Mouse (Mus musculus) T-helper 1 cell (primary cell): Measurements from ENCODE around the gene Tnip2.

Source experiments
- in situ Hi-C: fragments of 300-600 bp; cut with MboI, MseI; formaldehyde crosslinking; loops from one replicate; pipeline ENCODE4 v1.15.1; 2025; ENCODE audit warnings: high pct_unique_total_duplicates

Tnip2 gene

GRCm38 (mm10) chr5:34524511-34524910 lies 10.7 kb upstream of the Tnip2 start:
- in situ Hi-C loops, result no loop called here

- in situ Hi-C loops, result no loop called here
Measured at GRCm38 (mm10) chr5:34523958-34524485, 10.2 kb upstream of the Tnip2 start.

GRCm38 (mm10) chr5:34521337-34521736 lies 7.5 kb upstream of the Tnip2 start:
- in situ Hi-C loops, result no loop called here

- in situ Hi-C loops, result no loop called here
Measured at GRCm38 (mm10) chr5:34520458-34521209, 6.8 kb upstream of the Tnip2 start.

- in situ Hi-C loops, result no loop called here
Measured at GRCm38 (mm10) chr5:34519389-34519910, 5.7 kb upstream of the Tnip2 start.

- in situ Hi-C loops, result no loop called here
Measured at GRCm38 (mm10) chr5:34517913-34518312, 4.1 kb upstream of the Tnip2 start.

GRCm38 (mm10) chr5:34515096-34515495 lies 1.3 kb upstream of the Tnip2 start:
- in situ Hi-C loops, result no loop called here

- in situ Hi-C loops, result loop anchor here (5.0 kb wide), 1 partner anchor 123 kb away; the partner anchor contains the start of gene Mfsd10
Measured at GRCm38 (mm10) chr5:34514218-34514566, 401 bp upstream of the Tnip2 start.

- in situ Hi-C loops, result loop anchor here (5.0 kb wide), 1 partner anchor 125 kb away; the partner anchor contains the start of gene Mfsd10
Measured at GRCm38 (mm10) chr5:34512486-34512885, 1.3 kb downstream of the Tnip2 start.

- in situ Hi-C loops, result no loop called here
Measured at GRCm38 (mm10) chr5:34502821-34503220, 11.0 kb downstream of the Tnip2 start.

- in situ Hi-C loops, result no loop called here
Measured at GRCm38 (mm10) chr5:34502411-34502810, 11.4 kb downstream of the Tnip2 start.

GRCm38 (mm10) chr5:34501588-34501987 lies 12.2 kb downstream of the Tnip2 start:
- in situ Hi-C loops, result no loop called here

GRCm38 (mm10) chr5:34500886-34501285 lies 12.9 kb downstream of the Tnip2 start:
- in situ Hi-C loops, result no loop called here

- in situ Hi-C loops, result loop anchor here (10.0 kb wide), 1 partner anchor 448 kb away; the partner anchor contains the start of gene Rgs12
Measured at GRCm38 (mm10) chr5:34496745-34497144, 17.0 kb downstream of the Tnip2 start.

- in situ Hi-C loops, result no loop called here
Measured at GRCm38 (mm10) chr5:34489418-34489787, 24.4 kb downstream of the Tnip2 start.

GRCm38 (mm10) chr5:34488741-34489417 lies 24.9 kb downstream of the Tnip2 start:
- in situ Hi-C loops, result no loop called here

- in situ Hi-C loops, result no loop called here
Measured at GRCm38 (mm10) chr5:34487320-34488090, 26.3 kb downstream of the Tnip2 start.

GRCm38 (mm10) chr5:34485731-34486130 lies 28.1 kb downstream of the Tnip2 start:
- in situ Hi-C loops, result no loop called here

- in situ Hi-C loops, result no loop called here
Measured at GRCm38 (mm10) chr5:34480926-34481325, 32.9 kb downstream of the Tnip2 start.

- in situ Hi-C loops, result no loop called here
Measured at GRCm38 (mm10) chr5:34468039-34468775, 45.6 kb downstream of the Tnip2 start.

GRCm38 (mm10) chr5:34466648-34467047 lies 47.1 kb downstream of the Tnip2 start:
- in situ Hi-C loops, result no loop called here
